Comparison of ENCODE assay signal across 39 mouse cellular contexts in the genomic region with DNA sequence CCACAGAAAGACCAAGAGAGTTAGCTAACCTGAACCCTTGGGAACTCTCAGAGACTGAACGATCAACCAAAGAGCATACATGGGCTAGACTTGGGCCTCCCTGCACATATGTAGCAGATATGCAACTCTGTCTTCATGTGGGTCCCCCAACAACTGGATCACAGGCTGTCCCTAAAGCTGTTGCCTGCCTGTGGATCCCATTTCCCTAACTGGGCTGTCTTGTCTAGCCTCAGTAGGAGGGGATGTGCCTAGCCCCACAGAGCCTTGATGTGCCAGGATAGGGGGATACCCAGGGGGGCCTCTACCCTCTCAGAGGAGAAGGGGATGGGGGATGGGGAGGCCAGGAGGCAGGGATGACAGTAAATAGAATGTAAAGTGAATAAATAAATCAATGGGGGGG. TPM values are rescaled to one million over a fixed set of nuclear protein-coding genes. Genes with fewer than 3 reads are reported as not detected.
"Had no signal": no experiment of that assay in that cellular context is flagged by ENCODE, and none has a peak within 500 bp of the region (broad histone marks: within the 10 kb centered on the region; RNA-seq: fewer than 3 reads in every experiment).

No protein-coding gene starts in this region.

- DNase-seq: cerebellum, adult 2 months; cerebellum, adult 8-10 months; cerebellum, adult 9-10 months; cerebellum, adult 9-11 months; cerebellum, postnatal 10 days; cerebellum, postnatal 14 days; cerebellum, postnatal 25 days; cerebellum, postnatal 36 days; embryo, embryonic 11 days; forebrain, postnatal 0 days; gastrocnemius, adult 2 months; gastrocnemius, postnatal 10 days; gastrocnemius, postnatal 14 days; gastrocnemius, postnatal 25 days; gastrocnemius, postnatal 36 days; heart, adult 18-20 months; heart, adult 2 months had no signal

- H3K4me3 ChIP-seq: embryonic facial prominence, embryonic 10.5 days; embryonic facial prominence, embryonic 12.5 days; embryonic facial prominence, embryonic 13.5 days; embryonic facial prominence, embryonic 15.5 days; erythroblast, embryonic 14.5 days; forebrain, embryonic 10.5 days; forebrain, embryonic 12.5 days; forebrain, embryonic 13.5 days; forebrain, embryonic 15.5 days; gastrocnemius, adult 2 months; heart, adult 2 months had no signal

- H3K9ac ChIP-seq: embryonic facial prominence, embryonic 12.5 days; embryonic facial prominence, embryonic 13.5 days; embryonic facial prominence, embryonic 15.5 days; forebrain, embryonic 12.5 days; forebrain, embryonic 13.5 days; forebrain, embryonic 15.5 days; forebrain, postnatal 0 days had no signal

- H3K4me1 ChIP-seq: embryonic facial prominence, embryonic 12.5 days; embryonic facial prominence, embryonic 15.5 days; forebrain, embryonic 10.5 days; forebrain, embryonic 12.5 days; forebrain, embryonic 13.5 days; forebrain, embryonic 15.5 days had no signal

- H3K27ac ChIP-seq: embryonic facial prominence, embryonic 10.5 days; embryonic facial prominence, embryonic 12.5 days; embryonic facial prominence, embryonic 13.5 days; embryonic facial prominence, embryonic 15.5 days; forebrain, embryonic 10.5 days; forebrain, embryonic 12.5 days; forebrain, embryonic 13.5 days; forebrain, embryonic 15.5 days; gastrocnemius, adult 2 months; heart, adult 2 months had no signal

- H3K36me3 ChIP-seq: embryonic facial prominence, embryonic 10.5 days; embryonic facial prominence, embryonic 12.5 days; embryonic facial prominence, embryonic 13.5 days; embryonic facial prominence, embryonic 15.5 days; forebrain, embryonic 12.5 days; forebrain, embryonic 15.5 days had no signal

- H3K27me3 ChIP-seq: embryonic facial prominence, embryonic 12.5 days; embryonic facial prominence, embryonic 13.5 days; embryonic facial prominence, embryonic 15.5 days; forebrain, embryonic 12.5 days; forebrain, embryonic 13.5 days; forebrain, embryonic 15.5 days had no signal

- H3K4me2 ChIP-seq: embryonic facial prominence, embryonic 12.5 days; embryonic facial prominence, embryonic 13.5 days; embryonic facial prominence, embryonic 15.5 days; forebrain, embryonic 12.5 days; forebrain, embryonic 13.5 days; forebrain, embryonic 15.5 days had no signal

- H3K9me3 ChIP-seq: embryonic facial prominence, embryonic 10.5 days; embryonic facial prominence, embryonic 12.5 days; embryonic facial prominence, embryonic 13.5 days; embryonic facial prominence, embryonic 15.5 days; forebrain, embryonic 10.5 days; forebrain, embryonic 12.5 days; forebrain, embryonic 13.5 days; forebrain, embryonic 15.5 days had no signal

- ATAC-seq: forebrain, embryonic 13.5 days; forebrain, embryonic 14.5 days; forebrain, embryonic 15.5 days; forebrain, embryonic 16.5 days; forebrain, postnatal 0 days had no signal

RNA-seq across cellular contexts. Expression of a gene that starts 44.2 kb away (rescaled TPM):
- total RNA-seq: common myeloid progenitor, adult 5-6 weeks; forebrain, postnatal 0 days; gastrocnemius, adult 18-20 months; gastrocnemius, adult 2 months; gastrocnemius, adult 8-10 months; gastrocnemius, postnatal 14 days; gastrocnemius, postnatal 25 days; gastrocnemius, postnatal 36 days; gastrocnemius, postnatal 4 days; granulocyte monocyte progenitor cell, adult 5-6 weeks; heart, adult 18-20 months; heart, adult 2 months had no signal
- polyA plus RNA-seq: cerebellum, adult 2 months; cortical plate, adult 2 months; embryonic facial prominence, embryonic 10.5 days; embryonic facial prominence, embryonic 11.5 days; embryonic facial prominence, embryonic 12.5 days; embryonic facial prominence, embryonic 13.5 days; embryonic facial prominence, embryonic 14.5 days; embryonic facial prominence, embryonic 15.5 days; erythroblast, embryonic 14.5 days; forebrain, embryonic 10.5 days; forebrain, embryonic 11.5 days; forebrain, embryonic 12.5 days; forebrain, embryonic 13.5 days; forebrain, embryonic 14.5 days; forebrain, embryonic 15.5 days; forebrain, embryonic 16.5 days; forebrain, postnatal 0 days; frontal cortex, adult 2 months; gonadal fat pad, adult 2 months; heart, adult 2 months had no signal
